Mouse (Mus musculus): ENCODE results near the gene Krt20.
A peak's percentile ranks its signal among the peaks of the same experiment; 100 is the strongest.

The Krt20 gene

DNA sequence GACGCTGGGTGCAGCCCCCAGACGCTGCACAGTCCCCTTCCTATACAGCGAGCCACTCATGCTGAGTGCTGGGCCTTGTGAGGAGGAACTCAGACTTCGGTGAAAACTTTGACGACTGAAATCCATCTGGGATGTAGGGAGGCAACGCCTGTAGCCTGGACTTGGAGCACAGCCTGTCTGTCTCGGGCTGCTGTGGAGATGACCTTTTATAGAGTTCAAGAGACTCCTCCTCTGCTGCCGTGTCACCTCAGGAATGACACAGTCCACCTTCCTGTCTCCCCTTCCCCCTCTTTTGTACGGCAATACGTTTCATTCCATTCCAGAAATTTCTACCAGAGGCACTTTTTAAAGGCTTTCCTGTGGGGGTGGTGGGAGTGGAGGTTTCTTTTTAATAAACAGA is at the start of gene Krt20:
Gene Krt20, minus strand, starts transcription at position 179 of the 400 bp plus-strand sequence.
- no peak for DNase-seq (ENCODE audit: low spot score in 2 of 2)

DNA sequence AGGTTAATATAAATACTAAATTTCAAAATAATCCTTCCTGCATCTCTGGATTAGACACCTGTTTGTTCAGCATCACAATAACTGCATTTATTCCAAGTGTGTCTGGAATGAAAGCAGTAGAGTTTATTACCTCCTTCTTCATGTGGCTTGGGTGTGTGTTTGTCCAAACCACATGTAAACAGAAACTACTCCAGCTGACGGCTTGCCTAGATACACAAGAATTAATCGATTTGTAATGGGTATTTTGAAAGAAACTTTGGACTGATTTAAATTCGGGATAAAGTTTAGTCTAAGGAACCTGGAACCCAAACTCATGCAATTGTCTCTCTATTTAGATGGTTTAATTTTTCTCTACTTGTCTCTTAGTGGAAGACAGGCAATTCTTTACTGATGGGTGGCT is 37.0 kb upstream of the Krt20 start:
- DNase-seq (ENCODE audit: low spot score in 2 of 2) = no peak

DNA sequence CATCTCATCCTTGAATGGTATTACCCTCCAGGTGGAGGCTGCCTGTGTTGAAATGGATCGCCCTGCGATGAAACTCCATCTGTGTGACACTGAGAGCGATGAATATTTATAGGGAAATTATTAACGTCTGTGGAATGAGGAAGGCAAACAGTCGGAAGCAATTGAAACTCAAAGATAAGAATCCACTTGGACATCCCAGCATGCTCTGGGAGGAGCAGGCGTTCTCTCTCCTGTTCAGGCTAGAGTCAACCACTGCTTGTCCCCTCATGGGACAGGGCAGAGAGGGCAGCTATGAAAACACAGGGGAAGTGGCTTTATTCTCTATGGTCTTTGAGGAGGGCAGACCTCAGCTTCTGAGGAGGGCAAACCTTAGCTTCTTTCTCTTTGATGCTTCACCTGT is 35.5 kb upstream of the Krt20 start:
- no peak for DNase-seq (ENCODE audit: low spot score in 2 of 2)

DNA sequence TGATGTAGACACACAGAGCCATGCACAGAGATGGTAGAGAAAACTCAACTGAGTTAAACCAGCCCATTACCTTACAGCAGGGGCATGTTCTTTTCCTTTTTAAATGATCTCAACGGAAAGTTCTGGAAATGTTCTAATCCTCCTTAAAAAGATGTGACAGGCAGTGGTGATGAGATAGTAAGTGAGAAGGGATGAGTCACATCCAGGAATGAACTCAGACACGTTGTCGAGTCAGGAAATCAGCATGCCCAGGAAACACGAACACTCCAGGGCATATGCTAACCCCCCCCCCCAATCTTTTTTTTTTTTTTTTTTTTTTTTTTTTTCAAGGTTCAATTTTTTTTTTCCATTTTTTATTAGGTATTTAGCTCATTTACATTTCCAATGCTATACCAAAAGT is 34.5 kb upstream of the Krt20 start:
- DNase-seq (ENCODE audit: low spot score in 2 of 2) = no peak

DNA sequence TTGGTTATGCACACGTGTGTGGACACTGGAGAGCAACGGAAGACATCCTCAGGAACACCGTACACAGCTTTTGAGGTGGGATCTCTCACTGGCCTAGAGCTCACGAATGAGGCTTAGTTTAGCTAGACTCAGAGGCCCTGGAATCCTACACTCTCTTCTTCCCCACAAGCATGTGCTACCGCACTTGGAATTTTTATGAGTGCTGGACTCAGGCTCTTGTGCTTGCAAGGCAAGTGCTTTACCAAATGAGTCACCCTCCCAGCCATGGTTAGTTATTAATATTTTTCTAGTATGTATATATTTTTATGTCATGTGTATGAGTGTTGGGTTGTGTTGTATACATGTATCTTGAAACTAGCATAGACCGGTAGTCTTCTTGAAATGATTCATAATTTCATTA is 34.0 kb upstream of the Krt20 start:
- no peak for DNase-seq (ENCODE audit: low spot score in 2 of 2)

DNA sequence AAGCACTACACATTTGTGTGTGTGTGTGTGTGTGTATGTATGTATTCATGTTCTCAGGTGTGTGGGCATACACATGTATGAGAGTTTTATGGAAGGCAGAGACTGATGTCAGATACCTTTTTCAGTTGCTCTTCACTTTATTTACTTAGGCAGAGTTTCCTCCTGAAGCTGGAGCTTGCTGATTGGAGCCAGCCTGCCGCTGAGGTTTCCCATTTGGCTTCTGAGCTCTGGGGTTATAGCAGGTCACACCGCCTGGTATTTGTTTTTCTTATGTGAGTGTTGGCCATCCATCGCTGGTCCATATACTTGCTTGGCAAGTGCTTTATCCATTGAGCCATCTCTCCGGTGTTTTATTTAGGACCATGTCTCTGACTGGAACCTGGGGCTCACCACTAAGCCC is 31.3 kb upstream of the Krt20 start:
- DNase-seq (ENCODE audit: low spot score in 2 of 2) = no peak

DNA sequence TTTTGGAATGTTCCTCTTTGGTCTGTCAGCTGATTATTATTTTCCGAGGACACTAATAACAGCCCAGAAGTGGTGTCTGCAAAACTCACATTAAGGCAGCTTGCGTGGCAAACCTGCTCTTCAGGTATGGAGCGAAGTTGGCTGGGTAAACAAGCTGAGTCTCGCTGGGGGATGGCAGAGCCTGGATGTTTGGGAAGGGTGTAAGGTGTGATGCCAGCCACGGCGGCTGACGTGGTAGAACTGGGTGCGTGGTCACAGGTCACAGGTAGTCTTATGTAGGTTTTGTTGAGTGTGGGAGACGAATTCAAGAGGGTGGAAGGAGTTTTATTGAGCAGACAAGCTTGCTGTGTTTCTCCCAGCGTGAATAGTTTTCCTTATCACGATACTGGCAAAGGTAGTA is 30.6 kb upstream of the Krt20 start:
- DNase-seq (ENCODE audit: low spot score in 2 of 2) = no peak

DNA sequence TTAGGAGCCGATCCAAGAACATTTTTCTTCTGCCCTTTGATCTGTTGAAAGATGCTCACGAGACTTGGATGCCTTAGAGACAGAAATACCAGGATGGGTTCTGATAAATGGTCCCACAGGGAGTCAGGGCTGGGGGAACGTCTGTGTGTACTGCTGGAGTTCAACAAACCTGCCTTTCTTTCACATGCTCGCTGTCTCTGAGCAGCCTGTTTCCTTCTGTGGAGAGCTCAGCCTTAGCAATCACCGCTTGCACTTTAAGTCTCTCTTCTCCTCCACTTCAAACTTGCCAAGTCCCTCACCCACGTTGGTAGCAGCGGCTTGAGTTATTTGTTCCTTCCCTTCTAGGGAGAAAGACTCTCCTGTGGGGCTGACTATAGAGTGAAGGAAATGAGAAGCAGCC is 28.4 kb upstream of the Krt20 start:
- peak; percentile 46 to 63 for DNase-seq (ENCODE audit: low spot score in 2 of 2)

DNA sequence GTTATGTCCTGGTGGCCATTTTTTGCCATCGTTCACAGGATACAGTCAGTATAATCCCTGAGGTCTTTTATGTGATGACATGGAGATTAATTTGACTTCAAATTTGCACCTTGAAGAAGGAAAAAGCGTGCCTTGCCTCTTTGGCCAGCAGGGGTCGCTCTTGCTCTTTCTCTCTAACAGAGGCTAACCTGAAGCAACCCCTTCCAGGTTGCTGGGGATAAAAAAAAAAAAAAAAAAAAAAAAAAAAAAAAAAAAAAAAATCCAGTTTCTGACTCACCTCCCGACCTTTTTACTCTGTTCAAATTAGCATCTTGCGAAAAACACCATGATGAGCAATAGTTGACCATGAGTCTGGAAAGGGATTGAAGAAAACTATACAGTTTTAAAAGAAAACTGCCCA is 26.9 kb upstream of the Krt20 start:
- DNase-seq (ENCODE audit: low spot score in 2 of 2) = peak; percentile 87 to 90

DNA sequence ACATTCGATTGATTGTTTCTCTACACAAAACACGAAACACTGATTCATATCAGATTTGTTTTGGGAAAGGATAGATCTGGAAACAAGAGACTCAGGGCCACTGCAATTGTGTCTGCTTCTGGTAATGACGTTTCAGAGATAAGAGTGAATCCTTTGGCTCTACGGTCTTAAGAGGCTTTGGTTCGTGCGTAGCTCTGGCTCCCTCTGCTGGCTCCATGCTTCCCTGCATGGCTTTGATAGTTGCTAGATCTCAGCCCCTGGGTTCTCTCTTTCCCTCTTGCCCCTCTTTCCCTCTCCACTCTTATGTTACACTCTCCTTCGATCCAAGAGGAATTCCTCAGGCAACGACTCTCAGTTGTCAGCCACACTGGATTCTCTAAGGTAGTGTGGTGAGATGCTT is 25.2 kb upstream of the Krt20 start:
- DNase-seq (ENCODE audit: low spot score in 2 of 2) = peak; percentile 82 to 84

DNA sequence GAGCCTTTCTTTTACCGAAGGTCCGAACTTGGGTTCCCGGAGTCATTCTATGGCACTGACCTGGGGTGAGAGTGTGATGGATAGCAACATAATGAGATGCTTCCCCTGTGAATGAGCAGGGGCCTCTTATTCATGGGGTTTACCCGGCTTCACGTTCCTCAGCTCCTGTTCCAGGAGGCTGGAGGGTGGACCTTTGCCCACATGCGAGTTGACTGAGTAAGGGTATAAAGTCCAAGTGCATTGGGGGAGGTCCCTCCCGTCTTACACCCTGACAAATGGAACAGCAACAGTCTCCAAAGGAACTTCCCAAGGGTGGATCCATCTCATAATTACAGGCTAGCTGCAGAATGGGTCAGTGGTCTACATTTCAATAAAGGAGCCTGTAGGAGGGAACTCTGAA is 23.8 kb upstream of the Krt20 start:
- DNase-seq (ENCODE audit: low spot score in 2 of 2) = no peak

DNA sequence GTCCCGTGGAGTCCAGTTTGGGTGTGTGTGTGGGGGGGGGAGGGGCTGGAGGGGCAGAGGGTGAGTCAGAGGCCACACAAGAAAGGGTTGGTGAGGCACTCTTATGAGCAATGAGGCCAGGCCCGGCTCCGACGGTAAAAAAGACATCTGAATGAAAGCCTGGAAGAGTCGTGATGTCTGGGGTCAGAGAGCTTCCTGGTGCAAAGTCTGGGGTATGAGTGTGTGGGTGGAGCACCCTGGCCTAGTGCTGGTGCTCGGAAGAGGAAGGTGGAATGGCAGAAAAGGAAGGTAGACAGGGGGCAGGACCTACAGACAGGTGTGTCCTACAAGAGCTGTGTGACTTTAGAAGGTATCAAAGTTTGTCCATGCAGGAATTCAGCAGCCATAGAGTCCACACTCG is 20.9 kb upstream of the Krt20 start:
- DNase-seq (ENCODE audit: low spot score in 2 of 2) = no peak

DNA sequence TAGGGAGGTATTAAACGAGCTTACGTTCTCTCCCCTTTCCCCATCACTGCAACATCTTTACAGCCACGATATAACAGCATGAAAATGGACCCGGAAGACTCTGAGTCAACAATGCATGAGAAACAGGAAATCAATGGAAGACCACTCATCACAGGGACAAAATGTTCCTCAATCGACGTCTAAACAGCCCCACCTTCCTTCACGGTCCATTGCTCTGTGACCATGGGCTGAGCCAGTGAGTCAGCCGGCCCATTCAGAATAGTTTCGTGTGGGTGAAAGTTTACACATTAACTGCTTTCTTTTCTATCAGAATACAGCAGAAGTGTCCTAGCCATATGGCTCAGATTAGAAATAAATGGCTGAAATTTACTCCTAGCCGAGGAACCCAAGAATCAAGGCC is 16.8 kb upstream of the Krt20 start:
- no peak for DNase-seq (ENCODE audit: low spot score in 2 of 2)

DNA sequence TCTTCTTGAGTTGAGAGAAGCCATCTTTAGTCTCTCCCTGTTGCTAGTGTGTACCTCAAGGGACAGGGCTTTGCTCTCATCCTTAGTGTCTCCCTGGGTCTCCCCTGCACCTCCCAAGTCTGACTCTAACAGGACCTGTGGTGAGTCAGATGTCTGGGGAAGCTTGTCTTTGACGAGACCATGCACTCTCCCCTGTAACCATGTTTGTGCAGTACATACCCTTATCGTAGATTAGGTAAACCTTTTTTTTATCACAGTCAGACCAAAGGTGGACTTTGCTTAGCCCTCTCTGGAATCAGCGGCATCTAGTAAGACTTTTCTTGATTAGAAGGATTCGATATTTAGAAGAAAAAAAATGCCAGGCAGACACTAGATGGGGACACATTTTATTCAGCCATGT is 16.1 kb upstream of the Krt20 start:
- DNase-seq (ENCODE audit: low spot score in 2 of 2) = no peak

DNA sequence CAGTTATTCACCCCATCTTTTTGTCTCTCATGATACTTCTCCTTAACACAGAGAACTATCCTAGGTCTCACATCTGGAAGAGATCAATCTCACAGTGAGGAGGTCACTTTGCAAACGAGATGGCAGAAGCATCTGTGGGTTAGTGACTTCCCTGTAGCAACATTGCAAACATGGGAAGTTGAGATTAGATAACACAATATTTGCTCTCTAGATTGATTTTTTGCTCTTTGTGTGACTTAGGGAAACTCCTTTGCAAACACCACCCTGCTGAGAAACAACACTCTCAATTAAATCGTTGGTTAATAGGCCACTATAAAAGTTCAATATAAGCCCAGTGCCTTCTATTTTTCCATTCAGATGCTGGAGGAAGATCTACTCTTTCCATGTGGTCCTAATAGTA is 10.8 kb upstream of the Krt20 start:
- DNase-seq (ENCODE audit: low spot score in 2 of 2) = no peak

DNA sequence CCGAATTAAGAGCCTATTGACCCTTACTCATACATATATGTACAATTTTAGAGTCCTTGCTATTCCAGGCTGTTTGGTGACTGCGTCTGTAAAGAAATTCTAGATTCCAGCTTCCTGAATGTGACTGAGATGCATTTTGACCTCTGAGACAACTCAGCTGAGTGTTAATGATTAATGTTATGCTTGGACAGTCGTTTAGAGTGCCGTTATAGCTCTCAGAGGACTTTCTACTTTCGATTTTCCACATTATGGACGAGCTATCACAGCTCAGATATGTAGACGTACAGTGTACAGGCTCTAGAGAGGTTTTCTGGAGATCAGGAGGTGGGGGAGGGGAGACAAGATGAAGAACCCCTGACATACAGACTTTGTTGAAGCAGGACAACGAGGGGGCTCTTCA is 3.3 kb upstream of the Krt20 start:
- DNase-seq (ENCODE audit: low spot score in 2 of 2) = no peak

DNA sequence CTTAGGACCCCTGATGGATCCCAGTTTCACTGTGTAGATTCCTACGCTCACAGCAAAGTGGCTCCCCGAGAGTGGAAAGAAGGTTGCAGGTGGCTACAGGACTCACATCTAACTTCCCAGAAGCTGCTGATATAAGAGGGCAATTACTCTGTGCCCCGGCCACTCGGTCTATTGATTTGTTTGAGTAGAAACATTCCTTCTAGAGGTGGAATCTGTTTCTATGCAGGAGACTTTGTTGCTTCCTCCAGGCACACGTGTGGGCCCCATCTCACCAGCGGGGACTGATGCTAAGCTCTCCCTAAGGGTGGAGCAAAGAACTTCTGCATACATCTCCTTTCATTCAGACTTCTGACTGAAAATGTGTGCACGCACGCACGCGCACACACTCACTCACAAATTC is 1.5 kb upstream of the Krt20 start:
- DNase-seq (ENCODE audit: low spot score in 2 of 2) = no peak

DNA sequence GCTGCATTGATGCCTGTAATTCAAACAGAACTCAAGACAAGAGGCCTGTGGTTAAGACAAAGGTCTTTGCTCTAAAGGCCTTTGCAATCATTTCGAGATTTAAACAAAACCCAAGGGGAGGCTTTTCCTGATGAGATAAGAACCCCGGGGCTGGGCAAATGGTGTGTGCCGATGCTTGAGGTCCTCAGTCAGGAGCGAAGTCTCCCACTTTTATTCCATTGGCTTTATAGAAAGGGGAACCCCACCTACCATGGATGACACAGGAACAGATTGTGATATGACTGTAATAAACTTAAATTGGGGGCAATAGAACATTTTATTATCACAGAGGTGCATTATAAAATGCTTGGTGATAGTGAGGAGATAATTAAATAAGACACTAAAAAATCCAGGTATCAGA is 1.3 kb downstream of the Krt20 start:
- DNase-seq (ENCODE audit: low spot score in 2 of 2) = no peak

DNA sequence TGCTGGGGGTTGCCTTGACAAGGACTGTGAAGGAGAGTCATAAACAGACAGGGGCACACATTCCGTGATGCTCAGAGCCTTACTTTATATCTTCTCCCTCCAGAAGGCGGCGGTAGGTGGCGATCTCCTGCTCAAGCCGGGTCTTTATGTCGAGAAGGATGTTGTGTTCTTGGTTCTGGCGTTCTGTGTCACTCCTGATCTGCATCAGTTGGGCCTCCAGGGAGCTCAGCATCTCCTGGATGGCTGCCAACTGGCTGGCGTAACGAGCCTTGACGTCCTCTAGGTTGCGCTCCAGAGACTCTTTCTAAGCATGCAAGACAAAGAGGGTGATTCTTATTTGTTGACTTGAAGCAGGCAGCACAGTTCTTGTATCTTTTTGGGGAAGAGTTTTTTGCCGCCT is 7.3 kb downstream of the Krt20 start:
- peak; percentile 24 for DNase-seq (ENCODE audit: low spot score in 2 of 2)

DNA sequence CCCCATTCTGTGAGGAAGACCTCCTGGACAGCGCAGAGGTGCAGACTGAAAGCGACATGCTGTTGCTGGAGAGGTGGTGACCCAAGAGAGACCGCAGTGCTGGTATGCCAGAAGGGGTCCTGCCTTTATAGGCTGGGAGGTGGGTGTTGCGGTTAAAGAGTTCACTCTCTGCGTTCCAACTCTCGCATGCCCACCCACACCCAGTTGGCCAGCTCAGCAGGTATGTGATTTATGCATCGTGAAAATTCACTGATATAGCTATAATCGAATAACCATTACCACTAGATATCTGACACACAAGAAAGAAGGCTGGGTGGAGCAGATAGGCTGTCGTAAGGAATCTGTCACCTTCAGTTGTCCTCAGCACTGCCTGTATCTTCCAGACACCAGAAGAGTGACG is 15.8 kb downstream of the Krt20 start, which contains the start of gene Krt12:
Gene Krt12, minus strand, starts transcription at position 101 of the 400 bp plus-strand sequence.
- DNase-seq (ENCODE audit: low spot score in 2 of 2) = no peak

DNA sequence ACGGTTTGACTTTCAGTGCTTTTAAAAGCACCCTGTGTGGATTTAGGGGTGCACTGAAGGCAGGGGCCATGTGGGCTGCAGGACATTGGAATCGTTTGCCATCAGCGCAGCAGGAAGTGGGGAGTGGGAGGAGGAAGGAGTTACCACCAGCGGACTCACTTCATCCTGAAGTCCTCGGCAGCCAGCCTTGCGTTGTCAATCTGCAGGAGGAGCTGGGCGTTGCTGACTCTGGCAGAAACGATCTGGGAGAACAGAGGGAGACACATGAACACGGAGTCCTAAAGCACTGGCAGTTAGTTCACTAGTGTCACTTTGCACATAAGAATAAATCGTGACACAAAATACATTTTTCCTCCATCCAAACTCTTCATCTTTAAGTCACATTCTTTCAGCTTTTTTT is 17.4 kb downstream of the Krt20 start:
- DNase-seq (ENCODE audit: low spot score in 2 of 2) = peak; percentile 33 to 53

DNA sequence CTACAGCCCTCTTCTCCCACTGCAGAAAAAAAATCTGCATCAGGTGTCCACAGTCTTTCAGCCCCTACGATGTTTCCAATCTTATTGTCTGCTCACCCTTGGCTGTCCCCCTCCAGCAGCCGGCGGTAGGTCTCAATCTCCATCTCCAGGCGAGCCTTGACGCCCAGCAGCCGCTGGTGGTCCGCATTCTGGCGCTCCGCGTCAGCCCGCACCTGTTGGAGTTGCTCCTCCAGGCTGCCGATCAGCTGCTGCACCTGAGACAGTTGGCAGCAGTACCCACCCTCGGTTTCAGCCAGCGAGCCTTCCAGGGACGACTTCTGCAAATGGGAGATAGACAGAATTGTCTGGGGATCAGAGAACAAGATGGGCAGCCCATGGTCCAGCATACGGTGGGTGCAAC is 20.1 kb downstream of the Krt20 start:
- DNase-seq (ENCODE audit: low spot score in 2 of 2) = peak; percentile 23 to 29

DNA sequence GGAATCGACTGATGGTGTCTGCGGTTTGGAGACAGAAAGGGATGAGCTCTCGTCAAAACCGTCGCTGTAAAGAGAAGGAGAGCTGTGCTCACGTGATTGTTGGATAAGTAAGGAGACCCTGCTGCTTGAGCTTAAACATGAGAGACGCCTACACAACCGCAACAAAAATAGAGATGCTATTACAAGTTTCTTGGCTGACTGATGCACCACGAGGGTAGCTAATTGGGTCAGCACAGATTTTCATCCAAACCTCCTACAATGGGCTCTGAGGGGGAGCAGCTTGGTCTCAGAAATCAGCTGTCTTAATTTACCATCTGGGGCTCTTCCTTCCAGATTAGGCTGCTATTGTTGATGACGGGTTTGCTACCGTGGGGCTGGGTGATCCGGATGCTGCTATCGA is 21.0 kb downstream of the Krt20 start:
- DNase-seq (ENCODE audit: low spot score in 2 of 2) = peak; percentile 76 to 77

DNA sequence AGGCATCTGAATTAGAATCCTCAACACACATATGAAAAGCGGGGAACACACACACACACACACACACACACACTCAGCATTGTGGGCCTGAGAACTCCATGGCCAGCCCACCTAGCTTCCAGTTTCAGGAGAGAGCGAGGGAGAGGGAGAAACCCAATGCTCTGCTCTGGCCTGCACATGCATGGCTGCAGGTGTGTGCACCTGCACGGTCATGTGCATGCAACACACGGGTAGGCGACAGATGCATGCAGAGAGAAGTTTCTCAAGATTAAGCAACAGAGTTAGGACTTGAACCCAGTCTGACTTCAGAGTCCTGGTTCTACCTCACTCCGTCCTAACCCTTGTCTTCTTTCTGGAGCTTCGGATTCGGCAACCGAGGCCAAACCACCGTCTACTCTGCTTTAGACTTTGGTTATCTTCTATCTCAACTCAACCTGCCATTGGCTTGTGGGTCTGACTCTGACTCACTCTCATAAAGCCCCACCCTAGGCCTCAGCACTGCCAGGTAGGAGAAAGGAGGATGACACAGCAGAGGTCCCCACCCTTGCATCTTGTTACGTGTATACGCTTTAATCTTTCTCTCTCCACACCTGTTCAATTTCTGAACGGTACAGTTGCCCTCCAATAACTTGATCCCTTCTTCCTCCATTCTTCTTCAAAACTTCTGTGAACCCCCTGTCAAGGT is 23.3 kb downstream of the Krt20 start:
- DNase-seq (ENCODE audit: low spot score in 2 of 2) = no peak

All from right cerebral cortex, adult 2 months (tissue).